Mouse (Mus musculus): ENCODE results near the gene Nek3. TPM values are rescaled to one million over a fixed set of nuclear protein-coding genes. Genes with fewer than 3 reads are reported as not detected.

Nek3 gene
- total RNA-seq (2023) = 4.6 to 5.9 TPM (median 5.5 TPM) in 4 replicates

DNA sequence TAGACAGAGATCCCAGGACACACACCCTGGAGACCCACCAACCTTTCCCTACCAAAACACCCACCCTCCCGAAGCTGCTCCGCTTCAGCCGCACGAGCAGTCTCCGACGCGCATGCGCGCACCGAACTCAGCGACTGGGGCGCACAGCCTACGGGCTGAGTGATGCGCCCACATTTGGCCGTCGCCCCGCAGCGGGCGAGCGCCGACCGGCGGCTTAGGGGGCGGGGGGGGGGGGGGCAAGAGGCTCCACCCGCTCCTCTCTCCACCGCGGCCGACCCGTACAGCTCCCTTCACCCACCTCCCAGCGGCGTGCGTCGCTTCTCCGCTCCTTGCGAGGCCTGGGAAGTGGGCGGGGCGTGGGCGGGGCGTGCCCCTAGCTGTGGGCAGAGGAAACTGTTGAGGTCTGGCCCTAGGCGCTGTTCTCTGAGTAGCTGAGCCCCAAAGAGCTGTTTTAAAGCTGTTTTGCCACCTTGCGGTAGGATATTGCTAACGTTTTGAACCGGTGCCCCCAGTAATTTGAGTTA lies at the start of gene Nek3:
Gene Nek3, minus strand, starts transcription at position 356 of the 524 bp plus-strand sequence.

DNA sequence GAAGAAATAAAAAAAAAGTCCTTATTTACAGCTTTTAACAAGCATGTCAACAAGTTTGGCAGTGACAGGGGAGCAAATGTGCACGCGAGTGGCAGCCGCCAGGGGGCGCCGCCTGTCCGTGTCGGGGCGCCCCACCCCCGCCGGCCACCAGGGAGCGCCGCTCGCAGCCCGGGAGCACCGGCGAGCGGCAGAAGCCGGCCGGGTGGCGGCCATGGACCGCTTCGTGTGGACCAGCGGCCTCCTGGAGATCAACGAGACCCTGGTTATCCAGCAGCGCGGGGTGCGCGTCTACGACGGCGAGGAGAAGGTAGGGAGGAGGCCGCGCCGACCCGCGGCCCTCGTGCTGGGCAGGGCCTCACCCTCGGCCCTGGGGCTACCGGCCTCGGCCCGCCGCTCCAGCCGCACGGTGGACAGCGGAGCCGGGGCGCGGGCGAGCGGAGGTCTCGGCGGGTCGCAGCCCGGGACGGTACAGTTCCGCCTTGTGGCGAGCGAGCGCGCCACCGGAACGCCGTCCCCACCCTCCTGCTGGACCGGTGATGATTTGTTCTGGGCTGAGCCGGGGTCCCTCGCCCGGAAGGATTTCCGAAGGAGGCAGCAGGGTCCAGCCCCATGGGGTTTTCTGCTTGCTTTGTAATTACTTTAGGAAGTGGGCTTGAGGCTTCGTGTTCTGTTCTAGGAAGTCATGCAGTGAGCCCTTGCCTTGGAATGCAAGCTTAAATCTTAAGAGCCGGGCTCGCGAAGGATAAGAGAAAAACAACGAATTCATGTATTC lies 26.6 kb upstream of the Nek3 start, which contains the start of gene Vps36:
Gene Vps36, plus strand, starts transcription at position 150 of the 772 bp plus-strand sequence.

DNA sequence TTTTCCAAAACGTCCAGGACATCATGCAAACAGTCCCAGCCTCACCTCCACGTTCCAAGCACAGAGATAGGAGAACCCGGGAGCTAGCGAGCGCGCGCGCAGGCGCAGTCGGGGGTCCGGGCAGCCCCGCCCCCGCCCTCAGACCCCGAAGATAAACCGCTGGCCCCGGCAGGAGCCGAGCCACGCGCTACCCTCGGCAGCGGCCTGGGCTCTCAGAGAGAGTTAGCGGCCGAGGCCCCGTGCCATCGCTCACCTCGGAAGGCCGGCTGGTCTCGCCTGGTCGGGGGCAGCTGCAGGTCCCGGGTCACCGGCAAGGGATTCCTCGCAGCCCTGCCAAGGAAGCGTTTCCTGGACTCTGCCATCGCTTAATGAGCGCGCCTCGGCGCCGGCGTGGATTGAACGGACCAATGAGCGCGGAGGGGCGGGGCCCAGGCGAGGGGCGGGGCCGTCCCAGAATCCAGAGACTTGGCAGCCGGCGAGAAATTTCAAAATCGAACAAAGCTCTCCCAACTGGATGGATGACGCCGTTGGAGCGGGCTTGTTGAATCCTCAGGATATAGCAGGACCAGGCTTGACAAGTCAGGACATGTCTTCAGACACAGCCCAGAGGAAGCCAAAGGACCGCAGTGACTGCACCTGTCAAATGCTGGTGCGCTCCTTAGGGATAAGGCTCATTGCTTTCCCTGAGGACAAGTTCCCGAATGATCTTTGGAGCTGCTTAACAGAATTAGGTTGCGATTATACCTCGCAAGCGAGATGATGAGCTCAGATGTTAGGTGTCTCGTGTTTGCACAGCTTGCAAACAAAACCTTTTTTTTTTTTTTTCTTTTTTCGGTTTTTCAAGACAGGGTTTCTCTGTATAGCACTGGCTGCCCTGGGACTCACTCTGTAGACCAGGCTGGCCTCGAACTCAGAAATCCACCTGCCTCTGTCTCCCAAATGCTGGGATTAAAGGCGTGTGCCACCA lies 19.5 kb upstream of the Nek3 start, which contains the start of gene Ckap2:
Gene Ckap2, minus strand, starts transcription at position 389 of the 967 bp plus-strand sequence.

DNA sequence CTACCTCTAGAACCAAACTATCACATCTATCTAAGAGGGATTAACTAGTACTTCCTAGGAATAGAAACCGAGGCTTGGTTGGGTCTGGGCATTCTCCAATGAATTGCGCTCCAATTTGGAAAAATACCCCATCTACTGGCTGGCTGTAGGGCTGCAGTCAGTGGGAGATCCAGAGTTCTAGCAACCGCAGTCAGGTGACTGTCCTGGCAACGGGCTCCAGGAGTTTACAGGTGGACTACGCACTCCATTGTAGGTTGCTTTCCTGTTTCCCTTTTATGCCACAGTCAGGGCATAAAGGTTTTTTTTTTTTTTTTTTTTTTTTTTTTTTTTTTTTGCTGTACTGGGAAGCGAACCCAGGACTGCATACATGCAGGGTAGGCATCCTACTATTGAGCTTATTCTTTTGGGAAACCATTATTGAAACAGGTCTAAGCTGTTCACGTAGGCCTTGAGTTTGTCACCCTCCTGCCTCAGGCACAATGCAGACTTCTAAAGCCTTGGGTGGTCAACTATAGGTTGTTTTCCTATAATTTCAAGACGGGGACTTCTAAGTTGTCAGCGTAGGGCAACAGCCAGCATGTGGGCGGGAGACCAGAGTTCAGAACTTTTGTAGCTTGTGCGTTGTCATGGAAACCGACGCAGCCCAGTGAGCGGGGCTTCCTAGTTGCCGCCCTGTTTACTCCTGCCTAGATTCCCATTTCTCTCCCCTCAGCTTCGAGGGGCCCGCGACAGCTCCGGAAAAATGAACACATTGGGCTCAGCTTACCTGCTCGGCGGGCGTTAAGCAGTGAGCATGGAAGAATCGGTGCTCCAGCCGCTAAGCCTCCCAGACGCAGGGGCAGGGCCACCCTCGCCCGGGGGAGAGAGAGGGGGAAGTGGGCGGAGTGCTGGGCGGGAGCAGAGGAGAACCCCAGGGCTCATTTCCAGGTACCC lies 41.7 kb downstream of the Nek3 start, which contains the start of gene Nek5:
Gene Nek5, minus strand, starts transcription at position 834 of the 933 bp plus-strand sequence.

Other genes starting within 250 kb of the Nek3 start
- gene Defb15, start 233.7 kb downstream of the Nek3 start, total RNA-seq (2023) = not detected in 4 replicates
- not detected in 4 replicates for gene Defb35, start 228.1 kb downstream of the Nek3 start, total RNA-seq (2023)
- gene Defb13, start 219.7 kb downstream of the Nek3 start, total RNA-seq (2023) = not detected in 4 replicates
- gene Fam90a1a, start 207.7 kb downstream of the Nek3 start, total RNA-seq (2023) = not detected in 4 replicates
- not detected in 4 replicates for gene Ccdc70, start 196.7 kb downstream of the Nek3 start, total RNA-seq (2023)
- 0.46 to 0.50 TPM (median 0.48 TPM) in 4 replicates for gene Atp7b, start 106.1 kb downstream of the Nek3 start, total RNA-seq (2023)
- 12.7 to 21.1 TPM (median 17.0 TPM) in 4 replicates for gene Alg11, start 105.7 kb downstream of the Nek3 start, total RNA-seq (2023)
- gene Nek5, start 41.4 kb downstream of the Nek3 start, total RNA-seq (2023) = not detected in 4 replicates
- gene Ckap2, start 19.4 kb upstream of the Nek3 start, total RNA-seq (2023) = 1.5 to 2.0 TPM (median 1.7 TPM) in 4 replicates
- gene Vps36, start 26.4 kb upstream of the Nek3 start, total RNA-seq (2023) = 24.2 to 30.4 TPM (median 25.3 TPM) in 4 replicates
- 0.17 to 0.34 TPM (median 0.18 TPM) in 4 replicates for gene Thsd1, start 60.9 kb upstream of the Nek3 start, total RNA-seq (2023)
- gene Tpte, start 117.0 kb upstream of the Nek3 start, total RNA-seq (2023) = not detected in 4 replicates
- gene Slc25a15, start 232.2 kb upstream of the Nek3 start, total RNA-seq (2023) = 5.6 to 7.7 TPM (median 5.9 TPM) in 4 replicates
- gene Mrps31, start 244.9 kb upstream of the Nek3 start, total RNA-seq (2023) = 10.9 to 13.2 TPM (median 12.7 TPM) in 4 replicates

Data from B cell, adult 62 days (primary cell).